Mouse (Mus musculus) CD4-positive helper T cell, adult 2 months (primary cell): ENCODE data around the gene Plxna2.

ENCODE experiments used
- DNase-seq: peaks from one replicate; pipeline ENCODE4 v3.0.0-alpha.2; 2012; ENCODE audit warnings: low read depth, missing footprints, low spot score

The Plxna2 gene

GRCm38 (mm10) chr1:194622677-194623076 is 4.7 kb downstream of the Plxna2 start:
- no peak for DNase-seq

DNA sequence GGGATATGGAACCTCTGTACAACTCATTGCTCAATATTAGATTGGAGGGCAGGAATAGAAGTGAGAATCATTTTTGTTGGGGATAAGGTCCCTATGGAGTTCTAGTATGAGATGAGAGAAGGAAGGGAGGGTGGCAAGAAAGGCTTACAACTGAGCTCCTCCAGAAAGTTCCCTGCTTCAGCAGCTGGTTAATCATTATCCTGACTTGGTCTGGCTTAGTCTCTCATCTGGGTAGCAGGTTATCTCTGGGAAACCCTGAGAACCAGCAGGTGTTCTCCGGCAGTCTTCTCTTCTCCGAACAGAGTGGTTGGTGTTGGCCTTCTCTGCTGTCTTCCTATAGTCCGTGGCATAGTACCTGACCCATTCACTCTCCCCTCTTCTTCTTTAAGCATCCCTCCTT is 5.6 kb downstream of the Plxna2 start:
- DNase-seq: no peak

DNA sequence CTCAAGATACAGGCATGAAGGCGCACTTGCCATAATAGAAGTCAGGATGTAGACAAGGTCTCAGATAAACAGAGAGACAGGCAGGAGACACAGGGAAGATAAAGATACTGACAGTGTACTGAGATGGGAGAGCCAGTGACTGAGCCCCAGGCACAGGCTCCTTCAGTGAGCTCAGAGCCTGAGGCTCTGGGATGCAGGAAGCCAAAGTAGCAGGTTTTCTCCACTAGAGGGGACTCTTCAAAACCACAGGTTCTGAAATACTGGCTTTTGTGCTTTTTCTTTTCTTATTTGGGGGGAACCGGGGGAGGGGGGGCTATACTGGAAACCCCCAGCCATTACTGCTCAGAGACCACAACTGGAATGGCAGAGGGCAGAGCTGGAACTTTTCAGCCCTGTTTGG is 6.4 kb downstream of the Plxna2 start:
- DNase-seq: no peak

- DNase-seq: no peak
Observed at GRCm38 (mm10) chr1:194624973-194625372, 7.0 kb downstream of the Plxna2 start.

GRCm38 (mm10) chr1:194626109-194626508 is 8.1 kb downstream of the Plxna2 start:
- no peak for DNase-seq

GRCm38 (mm10) chr1:194627286-194627685 is 9.3 kb downstream of the Plxna2 start:
- DNase-seq: no peak

DNA sequence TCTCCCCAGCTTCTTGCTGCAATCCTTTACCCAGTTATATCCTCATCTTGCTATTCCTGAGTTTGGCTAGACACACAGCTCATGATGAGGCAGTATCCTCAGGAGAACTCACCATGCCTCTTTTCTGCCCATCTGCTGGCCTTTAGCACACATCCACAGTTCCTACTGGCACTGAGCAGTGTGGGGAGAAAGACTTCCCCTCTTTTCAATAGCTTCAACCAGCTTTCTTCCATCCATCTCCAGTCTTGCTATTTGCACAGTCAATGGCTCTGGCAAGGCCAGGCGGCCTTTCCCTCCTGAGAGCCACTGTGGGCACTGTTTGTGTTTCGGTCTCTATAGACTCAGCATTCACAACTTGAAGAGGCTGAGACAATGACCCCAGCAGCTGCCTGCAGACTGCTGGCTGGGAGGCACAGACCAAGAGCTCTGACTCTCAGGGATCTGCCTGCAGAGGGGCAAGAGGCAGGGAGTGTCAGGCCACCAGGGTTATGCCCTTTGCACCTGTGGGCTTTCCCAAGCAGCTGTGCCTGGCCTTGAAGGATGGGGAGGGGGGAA is 11.2 kb downstream of the Plxna2 start:
- no peak for DNase-seq

GRCm38 (mm10) chr1:194630498-194631056 is 12.6 kb downstream of the Plxna2 start:
- no peak for DNase-seq

GRCm38 (mm10) chr1:194631574-194631973 is 13.6 kb downstream of the Plxna2 start:
- DNase-seq: no peak

DNA sequence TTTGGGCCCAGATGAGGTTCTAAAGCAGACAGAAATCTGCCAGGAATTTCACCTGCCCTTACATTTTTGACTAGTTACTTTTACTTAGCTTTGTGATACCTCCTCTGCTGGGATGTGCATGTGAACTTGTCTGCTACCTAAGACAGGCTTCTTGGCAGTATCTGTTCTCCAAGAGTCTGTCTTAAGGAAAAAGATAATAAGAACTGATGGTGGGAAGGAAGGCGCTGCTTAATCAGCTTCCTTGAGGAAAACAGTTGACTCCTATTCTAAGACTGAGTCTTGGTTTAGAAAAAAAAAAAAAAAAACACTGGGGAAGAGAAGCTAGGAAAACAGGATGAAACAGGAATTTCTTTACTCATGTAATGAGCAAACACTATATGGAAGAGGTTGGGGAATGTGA is 14.0 kb downstream of the Plxna2 start:
- no peak for DNase-seq

DNA sequence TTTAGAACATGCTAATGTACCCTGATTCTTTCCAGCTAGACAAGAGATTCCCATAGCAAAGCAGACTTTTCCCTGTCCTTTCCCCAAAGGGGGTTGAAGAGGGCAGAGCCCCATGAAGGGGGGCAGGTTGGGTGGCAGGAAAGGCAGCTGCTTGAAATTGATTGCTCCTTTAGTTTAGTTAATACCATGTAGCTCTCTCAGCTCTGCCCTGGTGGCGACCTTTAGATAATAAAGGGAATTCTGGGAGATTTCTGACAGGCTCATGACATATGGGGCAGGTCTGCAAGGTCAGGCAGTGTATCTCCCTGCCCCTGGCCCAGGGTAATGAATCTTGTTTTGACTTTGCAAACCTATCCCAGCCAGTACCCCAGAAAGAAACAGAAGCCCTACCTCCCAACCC is 17.4 kb downstream of the Plxna2 start:
- no peak for DNase-seq

DNA sequence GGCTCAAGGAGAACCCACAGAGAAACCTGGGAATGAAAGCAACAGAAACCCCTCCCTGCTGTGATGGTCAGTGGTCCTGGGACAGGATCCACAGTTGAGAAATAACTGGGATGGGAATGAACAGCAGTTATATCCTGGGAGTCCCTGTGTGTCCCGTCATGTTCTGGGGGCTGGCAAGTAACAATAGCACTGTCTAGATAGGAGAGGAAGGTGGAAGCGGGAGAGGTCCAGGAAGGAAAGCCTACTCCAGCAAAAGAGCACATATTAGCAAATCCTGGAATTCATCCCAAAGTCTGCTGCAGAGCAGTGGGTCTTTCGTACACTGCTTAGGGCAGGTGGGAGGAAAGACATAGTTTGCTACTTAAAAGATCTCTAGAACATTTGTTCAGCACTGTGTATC is 17.9 kb downstream of the Plxna2 start:
- no peak for DNase-seq

DNA sequence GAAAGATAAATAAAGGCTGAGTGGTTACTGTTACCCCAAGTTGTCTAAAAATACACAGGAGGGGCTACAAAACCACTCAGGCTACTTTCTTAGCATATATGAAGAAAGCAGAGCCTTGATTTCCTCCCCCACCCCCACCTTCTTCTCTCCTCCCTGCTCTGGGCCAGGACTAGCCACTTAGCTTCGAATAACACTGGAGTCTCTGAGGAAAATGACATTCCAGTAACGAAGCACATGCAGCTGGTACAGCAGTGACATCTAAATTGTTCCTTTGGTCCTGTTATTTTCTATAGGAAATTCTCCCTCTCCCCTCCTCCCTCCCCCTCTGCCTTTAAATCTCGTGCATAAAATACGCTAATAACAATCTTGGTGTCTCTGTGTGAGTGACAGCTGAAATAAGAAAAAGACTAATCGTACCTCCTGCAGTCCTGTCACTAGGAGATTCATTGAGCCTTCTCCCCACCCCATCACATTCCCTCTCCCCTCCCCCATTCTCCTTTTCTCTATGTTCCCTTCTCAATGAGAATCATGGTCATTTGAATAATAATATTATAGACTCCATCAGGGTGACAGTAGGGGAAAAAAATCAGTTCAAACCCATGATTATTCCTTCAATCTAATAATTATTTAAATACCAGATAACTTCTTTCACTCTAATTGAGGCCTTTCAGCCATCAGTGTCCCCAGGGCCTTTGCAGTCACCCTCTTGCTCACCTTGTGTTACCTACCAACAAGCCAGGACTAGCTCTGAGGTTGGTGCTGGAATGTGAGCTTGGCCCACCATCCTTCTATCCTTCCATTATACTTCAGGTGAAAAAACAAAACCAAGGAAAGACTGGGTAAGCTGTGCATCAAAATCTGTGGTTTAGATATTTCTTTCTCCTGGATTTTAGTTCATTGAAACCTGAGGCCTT is 19.6 kb downstream of the Plxna2 start:
- DNase-seq: no peak

- DNase-seq: no peak
Observed at GRCm38 (mm10) chr1:194641601-194642301, 23.7 kb downstream of the Plxna2 start.

DNA sequence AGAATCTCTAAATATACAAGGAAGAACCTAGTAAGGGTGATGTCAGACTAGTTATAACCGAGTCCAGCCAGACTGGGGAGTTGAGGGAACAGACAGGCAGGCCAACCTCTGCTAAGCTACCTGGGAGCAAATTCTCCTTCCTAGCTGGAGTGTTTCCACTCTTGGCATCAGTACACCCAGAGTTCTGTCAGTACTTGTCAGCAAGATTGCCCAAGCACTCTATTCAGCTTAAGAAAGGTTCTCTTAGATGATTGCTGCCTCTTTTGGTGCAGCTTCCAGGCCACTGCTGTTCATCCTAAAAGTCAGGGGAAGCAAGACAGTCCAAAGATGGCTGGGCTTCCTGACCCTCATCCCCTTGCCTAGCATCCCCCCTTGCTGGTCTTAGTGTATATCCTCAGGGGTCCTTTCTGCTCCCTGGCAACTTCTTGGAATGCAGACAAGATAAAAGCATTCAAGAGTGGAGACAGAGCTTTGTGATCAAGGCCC is 24.3 kb downstream of the Plxna2 start:
- no peak for DNase-seq

DNA sequence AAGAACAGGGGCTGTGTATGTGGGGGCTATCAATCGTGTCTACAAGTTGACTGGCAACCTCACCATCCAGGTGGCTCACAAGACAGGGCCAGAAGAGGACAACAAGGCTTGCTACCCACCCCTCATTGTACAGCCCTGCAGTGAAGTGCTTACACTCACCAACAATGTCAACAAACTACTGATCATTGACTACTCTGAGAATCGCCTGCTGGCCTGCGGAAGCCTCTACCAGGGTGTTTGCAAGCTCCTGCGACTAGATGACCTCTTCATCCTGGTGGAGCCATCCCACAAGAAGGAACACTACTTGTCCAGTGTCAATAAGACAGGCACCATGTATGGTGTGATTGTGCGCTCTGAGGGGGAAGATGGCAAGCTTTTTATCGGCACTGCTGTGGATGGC is 25.9 kb downstream of the Plxna2 start:
- DNase-seq: no peak

GRCm38 (mm10) chr1:194645898-194646297 is 27.9 kb downstream of the Plxna2 start:
- no peak for DNase-seq

DNA sequence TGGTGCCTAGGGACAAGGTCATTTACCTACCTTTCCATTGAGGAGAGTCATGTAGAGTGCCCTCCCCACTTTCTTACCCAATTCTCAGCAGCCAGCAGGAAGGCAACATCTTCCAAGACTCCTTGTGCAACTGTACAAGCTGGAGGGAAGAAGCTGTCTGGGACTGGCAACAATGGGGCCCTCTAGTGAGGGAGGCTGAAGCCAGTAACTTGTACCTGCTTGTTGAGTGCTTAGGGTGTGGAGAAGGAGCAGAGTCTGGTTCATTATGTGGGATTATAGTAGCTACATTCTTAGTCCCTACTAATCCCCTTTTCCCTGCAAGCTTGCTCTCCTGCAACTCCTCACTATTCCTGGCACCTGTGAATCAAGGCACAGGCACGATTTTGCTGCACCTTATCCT is 32.1 kb downstream of the Plxna2 start:
- DNase-seq: no peak

GRCm38 (mm10) chr1:194650566-194650965 is 32.5 kb downstream of the Plxna2 start:
- DNase-seq: no peak

DNA sequence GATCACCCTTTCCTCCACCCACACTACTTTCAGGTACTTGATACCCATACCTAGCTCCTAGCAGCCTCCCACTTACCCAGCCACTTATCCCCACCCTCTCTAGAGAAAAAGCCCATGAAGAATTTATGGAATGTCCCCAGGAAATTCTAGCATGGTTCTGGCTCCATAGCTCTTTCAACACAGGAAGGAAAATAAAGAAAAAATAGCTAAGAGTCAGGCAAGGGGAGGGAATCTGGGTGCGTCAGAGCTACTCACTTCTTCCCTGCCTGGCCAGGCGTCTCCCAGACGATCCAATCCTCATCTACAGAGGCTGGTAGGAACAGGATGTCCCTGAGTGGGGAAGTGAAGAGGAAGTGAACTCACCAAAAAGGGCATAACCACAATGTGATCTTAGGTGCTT is 34.0 kb downstream of the Plxna2 start:
- no peak for DNase-seq

GRCm38 (mm10) chr1:194658459-194659160 is 40.6 kb downstream of the Plxna2 start:
- DNase-seq: no peak
